Mouse (Mus musculus): ENCODE measurements around the gene 2700081O15Rik. TPM values are rescaled to one million over a fixed set of nuclear protein-coding genes. Genes with fewer than 3 reads are reported as not detected.
A peak's percentile ranks its signal among the peaks of the same experiment; 100 is the strongest.

Gene 2700081O15Rik
- polyA plus RNA-seq, 1 experiment, result 19.3 TPM

DNA sequence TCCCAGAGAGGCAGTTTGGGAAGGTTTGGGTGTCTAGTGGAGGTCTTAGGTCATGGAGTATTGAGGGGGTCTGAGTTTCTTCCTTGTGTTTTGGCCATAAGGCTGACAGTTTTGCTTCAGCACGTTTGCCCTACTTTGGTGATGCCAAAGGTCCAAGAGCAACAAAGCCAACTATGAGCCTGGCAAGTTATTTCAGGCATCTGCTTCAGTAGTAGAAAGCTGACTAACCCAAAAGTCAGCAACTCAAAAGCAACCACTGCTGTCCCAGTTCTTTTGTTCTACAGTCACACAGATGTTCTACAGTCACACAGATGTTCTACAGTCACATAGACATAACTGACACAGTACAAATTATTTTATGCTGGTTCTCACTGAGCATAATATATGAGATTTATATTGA, 28.2 kb downstream of the 2700081O15Rik start:
- no peak for TF ChIP-seq MAX (IDR thresholded peaks at IDR 0.05)
- Histone ChIP-seq H3K27me3 (ENCODE audit: control insufficient read depth, insufficient read depth, insufficient read length) (no peaks in the 10 kb centered on the region), H3ac (ENCODE audit: control insufficient read depth, insufficient read length, low read depth) (no peak overlapping the region), H3K79me2 (ENCODE audit: control insufficient read depth, insufficient read depth) (peaks cover 18% of the 10 kb centered on the region), H3K79me3 (ENCODE audit: low read depth) (peaks cover 5% of the 10 kb centered on the region), H3K36me3 (ENCODE audit: control insufficient read depth, insufficient read depth) (no peaks in the 10 kb centered on the region), H3K4me3 (ENCODE audit: insufficient read depth, poor library complexity, severe bottlenecking) (no peak overlapping the region)

- H3ac ChIP-seq (ENCODE audit: control insufficient read depth, insufficient read length, low read depth), result no peak overlapping the region
- peaks cover 62% of the 10 kb centered on the region for H3K79me2 ChIP-seq (ENCODE audit: control insufficient read depth, insufficient read depth)
- H3K36me3 ChIP-seq (ENCODE audit: control insufficient read depth, insufficient read depth), result peaks cover 15% of the 10 kb centered on the region
- no peak overlapping the region for H3K4me3 ChIP-seq (ENCODE audit: insufficient read depth, poor library complexity, severe bottlenecking)
- H3K79me3 ChIP-seq (ENCODE audit: low read depth), result peaks cover 19% of the 10 kb centered on the region
- no peaks in the 10 kb centered on the region for H3K27me3 ChIP-seq (ENCODE audit: control insufficient read depth, insufficient read depth, insufficient read length)
- TF ChIP-seq MAX (IDR thresholded peaks at IDR 0.05) (no peak), FOSL1 (IDR thresholded peaks at IDR 0.05; ENCODE audit: insufficient read depth, low read length, poor library complexity, severe bottlenecking) (no peak), MYOG (IDR thresholded peaks at IDR 0.05; ENCODE audit: control insufficient read depth, extremely low read depth, insufficient read length) (no peak), MYOD1 (IDR thresholded peaks at IDR 0.05; ENCODE audit: control insufficient read depth, insufficient read length, low read depth) (no peak), CTCF (IDR thresholded peaks at IDR 0.05; ENCODE audit: control insufficient read depth, insufficient read depth, insufficient read length) (no peak), CEBPB (IDR thresholded peaks at IDR 0.05; ENCODE audit: low read depth) (no peak), USF1 (IDR thresholded peaks at IDR 0.05; ENCODE audit: low read depth) (no peak)
These were observed 39.4 kb downstream of the 2700081O15Rik start for GRCm38 (mm10) chr19:7456803-7457202.

GRCm38 (mm10) chr19:7458901-7459300, 41.5 kb downstream of the 2700081O15Rik start:
- Histone ChIP-seq H3K79me2 (ENCODE audit: control insufficient read depth, insufficient read depth) (peaks cover 82% of the 10 kb centered on the region), H3K36me3 (ENCODE audit: control insufficient read depth, insufficient read depth) (peaks cover 15% of the 10 kb centered on the region)

GRCm38 (mm10) chr19:7459370-7459769, 41.9 kb downstream of the 2700081O15Rik start:
- TF ChIP-seq MYOD1 (IDR thresholded peaks at IDR 0.05; ENCODE audit: control insufficient read depth, insufficient read length, low read depth), result no peak
- Histone ChIP-seq H3K79me3 (ENCODE audit: low read depth) (peaks cover 28% of the 10 kb centered on the region), H3ac (ENCODE audit: control insufficient read depth, insufficient read length, low read depth) (no peak overlapping the region), H3K4me3 (ENCODE audit: insufficient read depth, poor library complexity, severe bottlenecking) (no peak overlapping the region), H3K79me2 (ENCODE audit: control insufficient read depth, insufficient read depth) (peaks cover 81% of the 10 kb centered on the region), H3K36me3 (ENCODE audit: control insufficient read depth, insufficient read depth) (peaks cover 15% of the 10 kb centered on the region), H3K27me3 (ENCODE audit: control insufficient read depth, insufficient read depth, insufficient read length) (no peaks in the 10 kb centered on the region)

More at GRCm38 (mm10) chr19:7458901-7459300, 41.5 kb downstream of the 2700081O15Rik start:
- H3ac ChIP-seq (ENCODE audit: control insufficient read depth, insufficient read length, low read depth), result no peak overlapping the region
- TF ChIP-seq MYOG (IDR thresholded peaks at IDR 0.05; ENCODE audit: control insufficient read depth, extremely low read depth, insufficient read length), result no peak
- TF ChIP-seq CTCF (IDR thresholded peaks at IDR 0.05; ENCODE audit: control insufficient read depth, insufficient read depth, insufficient read length), result no peak
- no peak for TF ChIP-seq MYOD1 (IDR thresholded peaks at IDR 0.05; ENCODE audit: control insufficient read depth, insufficient read length, low read depth)
- TF ChIP-seq MAX (IDR thresholded peaks at IDR 0.05), result no peak
- no peak for TF ChIP-seq CEBPB (IDR thresholded peaks at IDR 0.05; ENCODE audit: low read depth)
- TF ChIP-seq USF1 (IDR thresholded peaks at IDR 0.05; ENCODE audit: low read depth), result no peak
- no peak for TF ChIP-seq FOSL1 (IDR thresholded peaks at IDR 0.05; ENCODE audit: insufficient read depth, low read length, poor library complexity, severe bottlenecking)
- no peaks in the 10 kb centered on the region for H3K27me3 ChIP-seq (ENCODE audit: control insufficient read depth, insufficient read depth, insufficient read length)
- peaks cover 28% of the 10 kb centered on the region for H3K79me3 ChIP-seq (ENCODE audit: low read depth)
- no peak overlapping the region for H3K4me3 ChIP-seq (ENCODE audit: insufficient read depth, poor library complexity, severe bottlenecking)

DNA sequence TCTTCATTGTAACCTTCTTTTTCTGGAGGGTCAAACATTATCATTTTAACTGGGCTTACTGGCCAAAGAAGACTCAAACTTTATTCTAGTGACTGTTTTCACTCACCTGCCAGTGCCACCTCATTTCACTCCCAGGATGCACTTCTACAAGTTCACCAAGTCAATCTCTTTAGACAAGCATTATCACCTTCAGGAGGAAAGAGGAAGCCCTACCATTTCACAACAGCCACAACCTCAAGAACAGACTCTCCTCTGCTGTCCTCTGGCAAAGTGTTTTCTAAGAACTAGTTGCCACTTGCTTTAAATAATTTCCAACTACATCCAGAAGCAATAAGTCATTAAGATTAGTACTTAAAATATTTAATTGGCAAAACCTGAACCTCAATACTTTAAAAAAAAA, 50.5 kb downstream of the 2700081O15Rik start:
- no peaks in the 10 kb centered on the region for H3K27me3 ChIP-seq (ENCODE audit: control insufficient read depth, insufficient read depth, insufficient read length)
- peaks cover 14% of the 10 kb centered on the region for H3K36me3 ChIP-seq (ENCODE audit: control insufficient read depth, insufficient read depth)
- H3K79me3 ChIP-seq (ENCODE audit: low read depth), result peaks cover 23% of the 10 kb centered on the region
- H3ac ChIP-seq (ENCODE audit: control insufficient read depth, insufficient read length, low read depth), result no peak overlapping the region
- TF ChIP-seq MYOG (IDR thresholded peaks at IDR 0.05; ENCODE audit: control insufficient read depth, extremely low read depth, insufficient read length) (no peak), CEBPB (IDR thresholded peaks at IDR 0.05; ENCODE audit: low read depth) (no peak), FOSL1 (IDR thresholded peaks at IDR 0.05; ENCODE audit: insufficient read depth, low read length, poor library complexity, severe bottlenecking) (no peak), MYOD1 (IDR thresholded peaks at IDR 0.05; ENCODE audit: control insufficient read depth, insufficient read length, low read depth) (no peak), CTCF (IDR thresholded peaks at IDR 0.05; ENCODE audit: control insufficient read depth, insufficient read depth, insufficient read length) (no peak), USF1 (IDR thresholded peaks at IDR 0.05; ENCODE audit: low read depth) (no peak), MAX (IDR thresholded peaks at IDR 0.05) (no peak)
- H3K4me3 ChIP-seq (ENCODE audit: insufficient read depth, poor library complexity, severe bottlenecking), result no peak overlapping the region
- H3K79me2 ChIP-seq (ENCODE audit: control insufficient read depth, insufficient read depth), result peaks cover 71% of the 10 kb centered on the region

DNA sequence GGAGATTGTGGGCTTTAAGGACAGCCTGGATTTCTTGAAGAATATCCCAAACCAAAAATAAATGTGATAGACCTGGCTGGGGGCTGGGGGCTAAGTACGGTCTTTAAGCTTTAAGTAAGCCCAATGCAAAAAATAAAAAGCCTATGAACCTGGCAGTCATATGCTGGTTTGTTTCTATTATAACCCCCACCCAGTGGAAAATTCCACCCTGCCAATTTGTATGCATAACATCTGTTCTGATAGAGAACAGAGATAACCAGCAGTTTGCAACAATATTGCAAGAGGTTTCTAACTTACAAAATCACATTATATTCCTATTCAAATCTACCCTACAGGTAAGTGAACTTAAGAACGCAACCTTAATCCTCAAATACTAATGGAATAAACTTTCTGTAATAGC, 53.2 kb downstream of the 2700081O15Rik start:
- no peak overlapping the region for H3ac ChIP-seq (ENCODE audit: control insufficient read depth, insufficient read length, low read depth)
- peaks cover 86% of the 10 kb centered on the region for H3K79me2 ChIP-seq (ENCODE audit: control insufficient read depth, insufficient read depth)
- H3K79me3 ChIP-seq (ENCODE audit: low read depth), result peaks cover 34% of the 10 kb centered on the region
- TF ChIP-seq MYOG (IDR thresholded peaks at IDR 0.05; ENCODE audit: control insufficient read depth, extremely low read depth, insufficient read length) (no peak), MYOD1 (IDR thresholded peaks at IDR 0.05; ENCODE audit: control insufficient read depth, insufficient read length, low read depth) (no peak), CEBPB (IDR thresholded peaks at IDR 0.05; ENCODE audit: low read depth) (no peak), USF1 (IDR thresholded peaks at IDR 0.05; ENCODE audit: low read depth) (no peak), MAX (IDR thresholded peaks at IDR 0.05) (no peak), FOSL1 (IDR thresholded peaks at IDR 0.05; ENCODE audit: insufficient read depth, low read length, poor library complexity, severe bottlenecking) (no peak), CTCF (IDR thresholded peaks at IDR 0.05; ENCODE audit: control insufficient read depth, insufficient read depth, insufficient read length) (no peak)
- H3K27me3 ChIP-seq (ENCODE audit: control insufficient read depth, insufficient read depth, insufficient read length), result no peaks in the 10 kb centered on the region
- H3K4me3 ChIP-seq (ENCODE audit: insufficient read depth, poor library complexity, severe bottlenecking), result no peak overlapping the region
- peaks cover 28% of the 10 kb centered on the region for H3K36me3 ChIP-seq (ENCODE audit: control insufficient read depth, insufficient read depth)

Small RNA genes lying within 50 kb of the gene (microRNA-seq; reads per million reads assigned to microRNA genes)
- gene Mir6991 (ENCODE audit: borderline microRNAs expressed), result 1.0 reads per million, percentile 23 among the genes with 10 or more reads in this experiment

Other genes with a start within 250 kb of the 2700081O15Rik start
- 121 TPM for gene Otub1, start 211.3 kb upstream of the 2700081O15Rik start, polyA plus RNA-seq (2012; fragmentation: generic; extraction: Trizol)
- gene Cox8a, start 200.0 kb upstream of the 2700081O15Rik start, polyA plus RNA-seq (2012; fragmentation: generic; extraction: Trizol), result 960 TPM
- 16.8 TPM for gene Naa40, start 176.4 kb upstream of the 2700081O15Rik start, polyA plus RNA-seq (2012; fragmentation: generic; extraction: Trizol)
- 21.0 TPM for gene Rcor2, start 150.3 kb upstream of the 2700081O15Rik start, polyA plus RNA-seq (2012; fragmentation: generic; extraction: Trizol)
- 27.2 TPM for gene Mark2, start 75.8 kb upstream of the 2700081O15Rik start, polyA plus RNA-seq (2012; fragmentation: generic; extraction: Trizol)
- gene Spindoc, start 34.6 kb upstream of the 2700081O15Rik start, polyA plus RNA-seq (2012; fragmentation: generic; extraction: Trizol), result 21.6 TPM
- 71.7 TPM for gene Rtn3, start 65.7 kb downstream of the 2700081O15Rik start, polyA plus RNA-seq (2012; fragmentation: generic; extraction: Trizol)
- 16.0 TPM for gene Atl3, start 76.4 kb downstream of the 2700081O15Rik start, polyA plus RNA-seq (2012; fragmentation: generic; extraction: Trizol)
- 17.2 TPM for gene Pla2g16, start 139.8 kb downstream of the 2700081O15Rik start, polyA plus RNA-seq (2012; fragmentation: generic; extraction: Trizol)
- gene Lgals12, start 189.6 kb downstream of the 2700081O15Rik start, polyA plus RNA-seq (2012; fragmentation: generic; extraction: Trizol), result not detected
- gene Hrasls5, start 194.9 kb downstream of the 2700081O15Rik start, polyA plus RNA-seq (2012; fragmentation: generic; extraction: Trizol), result not detected